Mouse (Mus musculus) brain, embryonic 14.5 days (tissue): Measurements from ENCODE around the gene Tmem223.

Source experiments
- CTCF ChIP-seq: fragments of 200-500 bp; IDR thresholded peaks from 2 replicates; pipeline ENCODE4 v1.5.1; 2012; ENCODE audit warnings: inconsistent platforms, mild to moderate bottlenecking, moderate library complexity, borderline replicate concordance; ENCODE audit not compliant: insufficient read depth, insufficient read length; ENCODE audit errors: extremely low read depth
- POLR2A ChIP-seq: fragments of 200-500 bp; IDR thresholded peaks from 2 replicates; pipeline ENCODE4 v1.6.1; 2012; ENCODE audit warnings: mild to moderate bottlenecking, inconsistent platforms, borderline replicate concordance; ENCODE audit not compliant: poor library complexity, insufficient read depth, insufficient read length, severe bottlenecking; ENCODE audit errors: extremely low read depth

GRCm38 (mm10) chr19:8790171-8790570, 19.4 kb downstream of the Tmem223 start:
- TF ChIP-seq POLR2A (no peak), CTCF (no peak)
